Mouse (Mus musculus) stomach, adult 2 months (tissue): ENCODE measurements around the gene E2f8. TPM values are rescaled to one million over a fixed set of nuclear protein-coding genes. Genes with fewer than 3 reads are reported as not detected.

ENCODE experiments used
- polyA plus RNA-seq: library from polyadenylated mRNA; depleted of rRNA; stranded (reverse); fragments of >200 nt; gene quantifications from 2 replicates; pipeline ENCODE4 v1.2.3, GENCODE M21; 2012; rRNA removed

The E2f8 gene
- polyA plus RNA-seq: 1.4 and 2.5 TPM in 2 replicates

GRCm38 (mm10) chr7:48881486-48881885, at the start of gene E2f8:
TSS of gene E2f8 (minus strand) at chr7:48881596.

GRCm38 (mm10) chr7:48908521-48909341, 27.3 kb upstream of the E2f8 start, which contains the start of gene Nav2:
TSS of gene Nav2 (plus strand) at chr7:48908716.

GRCm38 (mm10) chr7:48847820-48848650, 33.4 kb downstream of the E2f8 start, which contains the start of gene Csrp3:
TSS of gene Csrp3 (minus strand) at chr7:48848033.

Other genes starting within 250 kb of the E2f8 start
- not detected in 2 replicates for gene Mrgprb3, start 237.8 kb downstream of the E2f8 start, polyA plus RNA-seq
- gene Zdhhc13, start 92.6 kb downstream of the E2f8 start, polyA plus RNA-seq: 3.4 and 5.6 TPM in 2 replicates
- 3.1 and 3.4 TPM in 2 replicates for gene Csrp3, start 33.6 kb downstream of the E2f8 start, polyA plus RNA-seq
- gene Nav2, start 27.1 kb upstream of the E2f8 start, polyA plus RNA-seq: 3.2 and 4.3 TPM in 2 replicates